Mouse (Mus musculus): ENCODE results near the gene Itgae. TPM values are rescaled to one million over a fixed set of nuclear protein-coding genes. Genes with fewer than 3 reads are reported as not detected.
A peak's percentile ranks its signal among the peaks of the same experiment; 100 is the strongest.

Gene Itgae
- polyA plus RNA-seq, 1 experiment from 2014 or later = 0.27 TPM

DNA sequence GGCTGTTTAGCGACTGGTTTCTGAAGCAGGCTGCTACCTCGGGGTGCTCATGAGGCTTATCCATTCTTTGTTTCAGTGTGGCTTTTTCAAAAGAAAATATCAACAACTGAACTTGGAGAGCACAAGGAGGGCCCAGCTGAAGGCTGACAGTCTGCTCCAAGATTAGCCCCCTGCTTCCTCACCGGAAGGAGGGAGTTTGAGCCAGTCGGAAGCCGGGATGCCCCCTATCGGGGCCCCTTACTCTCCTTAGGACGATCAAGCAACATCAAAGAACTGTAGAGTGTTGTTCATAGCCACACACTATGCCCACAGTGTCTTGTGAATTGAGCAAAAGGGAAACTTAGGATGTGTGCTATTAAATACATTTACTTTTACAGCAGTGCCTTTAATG is 56.6 kb downstream of the Itgae start:
- no peak for ATAC-seq (ENCODE audit: low FRiP score)
- Histone ChIP-seq H3K27ac (ENCODE audit: low read depth, low read length) (no peak overlapping the region), H3K9ac (ENCODE audit: low read length) (no peak overlapping the region), H3K27me3 (ENCODE audit: control insufficient read depth, insufficient read depth, low read length) (no peaks in the 10 kb centered on the region), H3K4me2 (no peak overlapping the region), H3K36me3 (ENCODE audit: control insufficient read depth, insufficient read depth, low read length) (no peaks in the 10 kb centered on the region), H3K4me1 (ENCODE audit: control insufficient read depth, insufficient read depth, low read length) (no peaks in the 10 kb centered on the region), H3K4me3 (ENCODE audit: low read depth, low read length) (no peak overlapping the region), H3K9me3 (ENCODE audit: control insufficient read depth, low read length) (no peaks in the 10 kb centered on the region)
- WGBS = 61% methylated on average over 7 of the region's 7 CpGs
- no peak for DNase-seq (ENCODE audit: low spot score, missing footprints)

DNA sequence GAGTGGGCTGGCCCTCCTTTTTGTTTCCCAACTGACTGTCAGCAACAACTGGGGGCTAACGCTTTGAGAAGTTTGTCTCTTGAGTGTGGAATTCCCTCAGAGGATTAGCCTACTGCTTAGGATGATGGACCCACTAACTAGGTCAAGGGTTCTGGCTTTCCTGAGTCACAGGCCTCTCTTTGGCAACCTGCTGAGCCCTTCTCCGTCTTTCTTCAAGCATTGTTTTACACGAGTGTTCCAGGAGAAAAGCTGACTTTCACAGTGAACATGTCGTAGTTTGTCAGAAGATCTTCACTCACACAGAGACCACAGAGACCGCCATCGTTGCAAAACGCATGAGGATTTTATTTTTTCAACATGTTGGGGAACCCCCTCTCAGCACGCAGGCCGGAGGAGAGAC is 57.8 kb downstream of the Itgae start:
- DNase-seq (ENCODE audit: low spot score, missing footprints) (no peak), ATAC-seq (ENCODE audit: low FRiP score) (no peak)
- Histone ChIP-seq H3K9ac (ENCODE audit: low read length) (no peak overlapping the region), H3K27ac (ENCODE audit: low read depth, low read length) (no peak overlapping the region), H3K27me3 (ENCODE audit: control insufficient read depth, insufficient read depth, low read length) (no peaks in the 10 kb centered on the region), H3K4me2 (no peak overlapping the region), H3K4me1 (ENCODE audit: control insufficient read depth, insufficient read depth, low read length) (no peaks in the 10 kb centered on the region), H3K36me3 (ENCODE audit: control insufficient read depth, insufficient read depth, low read length) (no peaks in the 10 kb centered on the region), H3K9me3 (ENCODE audit: control insufficient read depth, low read length) (no peaks in the 10 kb centered on the region), H3K4me3 (ENCODE audit: low read depth, low read length) (no peak overlapping the region)
- WGBS = 75% methylated on average over 9 of the region's 9 CpGs

DNA sequence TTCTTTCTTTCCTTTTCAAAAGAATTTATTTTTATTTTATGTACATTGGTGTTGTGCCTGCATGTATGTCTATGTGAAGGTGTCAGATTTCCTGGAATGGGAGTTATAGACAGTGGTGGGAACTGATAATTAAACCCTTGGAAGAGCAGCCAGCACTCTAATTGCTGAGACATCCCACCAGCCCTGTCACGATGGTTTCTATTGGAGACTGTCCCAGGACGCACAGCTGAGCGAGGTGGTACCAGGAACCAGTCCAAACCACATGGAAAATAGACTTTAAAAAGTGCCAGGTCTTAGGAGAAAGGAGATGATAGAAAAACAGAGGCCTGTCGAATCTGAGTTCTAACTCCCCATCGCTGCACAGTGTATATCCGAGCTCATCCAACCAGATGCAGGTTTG is 64.7 kb downstream of the Itgae start:
- H3K36me3 ChIP-seq (ENCODE audit: control insufficient read depth, insufficient read depth, low read length) = no peaks in the 10 kb centered on the region
- 81% methylated on average over 6 of the region's 6 CpGs for WGBS
- H3K4me2 ChIP-seq = no peak overlapping the region
- 0 out of 2 replicates have a peak, but pooled peaks cover under 1% of the 10 kb centered on the region for H3K4me1 ChIP-seq (ENCODE audit: control insufficient read depth, insufficient read depth, low read length)
- DNase-seq (ENCODE audit: low spot score, missing footprints) (no peak), ATAC-seq (ENCODE audit: low FRiP score) (no peak)
- no peaks in the 10 kb centered on the region for H3K9me3 ChIP-seq (ENCODE audit: control insufficient read depth, low read length)
- H3K27me3 ChIP-seq (ENCODE audit: control insufficient read depth, insufficient read depth, low read length) = peaks cover 8% of the 10 kb centered on the region
- H3K9ac ChIP-seq (ENCODE audit: low read length) = no peak overlapping the region
- no peak overlapping the region for H3K27ac ChIP-seq (ENCODE audit: low read depth, low read length)
- H3K4me3 ChIP-seq (ENCODE audit: low read depth, low read length) = no peak overlapping the region

DNA sequence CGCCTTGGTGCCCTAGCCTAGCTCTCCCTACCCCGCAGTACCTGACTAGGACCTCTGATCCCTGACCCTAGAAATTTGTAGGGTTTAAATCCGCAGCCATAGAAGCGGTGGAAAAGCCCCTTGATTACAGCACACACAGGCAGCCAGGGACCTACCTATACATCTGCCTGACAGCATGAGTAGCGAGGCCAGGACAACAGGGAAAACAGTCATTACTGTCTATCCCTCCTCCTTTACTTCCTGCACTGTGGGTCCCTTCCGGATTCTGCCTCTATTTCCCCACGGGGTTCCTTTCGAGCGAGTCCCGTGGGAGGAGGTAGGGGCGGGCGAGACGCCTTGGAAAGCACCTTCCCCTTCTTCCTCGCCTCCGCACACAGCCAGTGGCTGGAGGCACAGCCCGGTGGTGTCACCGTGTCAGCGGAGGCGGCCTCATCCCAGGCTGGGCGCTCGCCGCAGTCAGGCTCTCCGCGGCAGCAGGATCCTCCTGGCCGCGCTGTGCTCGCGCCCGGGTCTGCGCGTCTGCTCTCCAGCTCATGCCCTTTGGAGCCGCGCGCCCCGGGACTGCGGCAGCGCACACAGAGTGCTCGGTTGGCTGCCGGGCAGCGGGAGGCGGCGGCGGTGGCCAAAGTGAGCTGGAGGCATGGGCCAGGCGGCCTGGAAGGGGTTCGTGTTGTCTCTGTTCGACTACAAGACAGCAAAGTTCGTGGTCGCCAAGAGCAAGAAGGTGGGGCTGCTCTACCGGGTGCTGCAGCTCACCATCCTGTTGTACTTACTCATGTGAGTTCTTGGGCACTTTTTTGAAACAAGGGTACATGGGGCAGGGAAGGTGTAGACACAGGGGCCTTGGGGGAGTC is 69.8 kb downstream of the Itgae start, which contains the start of gene P2rx5:
Gene P2rx5 (plus strand): TSS at position 465 of the 854 bp plus-strand sequence.
- Histone ChIP-seq H3K4me2 (peak within 1 kb of the TSS; percentile 68), H3K4me3 (ENCODE audit: low read depth, low read length) (peak within 1 kb of the TSS; percentile 32), H3K4me1 (ENCODE audit: control insufficient read depth, insufficient read depth, low read length) (peaks cover 5% of the 10 kb centered on the region), H3K9me3 (ENCODE audit: control insufficient read depth, low read length) (no peaks in the 10 kb centered on the region), H3K36me3 (ENCODE audit: control insufficient read depth, insufficient read depth, low read length) (no peaks in the 10 kb centered on the region), H3K27me3 (ENCODE audit: control insufficient read depth, insufficient read depth, low read length) (peaks cover 18% of the 10 kb centered on the region), H3K9ac (ENCODE audit: low read length) (peak within 1 kb of the TSS; percentile 54), H3K27ac (ENCODE audit: low read depth, low read length) (no peak within 1 kb of the TSS)
- ATAC-seq (ENCODE audit: low FRiP score) (peak; percentile 64), DNase-seq (ENCODE audit: low spot score, missing footprints) (peak; percentile 87)
- WGBS = 4% methylated on average over 49 of the region's 49 CpGs

DNA sequence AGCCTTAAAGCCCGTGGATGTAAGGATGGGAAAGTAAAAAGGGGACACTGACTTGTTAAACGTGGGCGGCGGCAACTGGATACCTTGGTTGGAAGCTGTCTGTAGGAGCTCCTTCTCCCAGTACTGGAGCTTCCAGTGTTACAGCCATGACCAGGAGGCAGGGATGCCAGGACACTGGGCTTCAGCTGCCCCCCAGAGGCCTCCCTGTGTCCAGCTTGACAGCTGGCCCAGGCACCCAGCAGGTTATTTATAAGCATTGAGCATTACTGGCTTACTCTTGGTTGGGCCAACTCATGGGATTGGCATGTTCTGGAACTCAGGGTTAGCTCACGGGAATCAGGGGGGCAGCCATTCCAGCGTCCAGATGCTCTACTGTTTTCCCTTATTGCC is 70.4 kb downstream of the Itgae start:
- peak; percentile 81 for DNase-seq (ENCODE audit: low spot score, missing footprints)
- peak overlapping the region; percentile 32 for H3K4me3 ChIP-seq (ENCODE audit: low read depth, low read length)
- H3K36me3 ChIP-seq (ENCODE audit: control insufficient read depth, insufficient read depth, low read length) = no peaks in the 10 kb centered on the region
- H3K9me3 ChIP-seq (ENCODE audit: control insufficient read depth, low read length) = no peaks in the 10 kb centered on the region
- 24% methylated on average over 6 of the region's 6 CpGs for whole genome bisulfite sequencing
- H3K27ac ChIP-seq (ENCODE audit: low read depth, low read length) = no peak overlapping the region
- ATAC-seq (ENCODE audit: low FRiP score) = no peak
- peaks cover 18% of the 10 kb centered on the region for H3K27me3 ChIP-seq (ENCODE audit: control insufficient read depth, insufficient read depth, low read length)
- peaks cover 5% of the 10 kb centered on the region for H3K4me1 ChIP-seq (ENCODE audit: control insufficient read depth, insufficient read depth, low read length)
- peak overlapping the region; percentile 68 for H3K4me2 ChIP-seq
- H3K9ac ChIP-seq (ENCODE audit: low read length) = no peak overlapping the region; the same call in 1 of the 2 replicates

DNA sequence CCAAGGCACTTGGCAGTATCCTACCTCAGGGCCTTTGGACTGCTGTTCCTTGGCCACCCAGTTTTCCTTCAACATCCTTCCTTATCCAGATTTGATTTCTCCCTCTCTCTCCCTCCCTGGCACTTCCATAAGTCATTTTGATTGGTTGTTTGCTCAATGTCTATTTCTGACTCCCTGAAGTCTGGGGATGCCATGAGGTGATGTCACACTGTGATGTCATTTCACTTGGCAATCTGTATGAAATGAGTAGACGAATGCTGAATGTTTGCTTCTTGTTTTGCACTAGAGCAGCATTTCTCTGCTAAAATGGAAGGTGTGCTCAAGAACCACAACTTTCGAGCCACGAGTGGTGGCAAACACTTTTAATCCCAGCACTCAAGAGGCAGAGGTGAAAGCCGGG is 71.2 kb downstream of the Itgae start:
- H3K27me3 ChIP-seq (ENCODE audit: control insufficient read depth, insufficient read depth, low read length) = peaks cover 18% of the 10 kb centered on the region
- DNase-seq (ENCODE audit: low spot score, missing footprints) = no peak
- no peak overlapping the region for H3K4me3 ChIP-seq (ENCODE audit: low read depth, low read length)
- 86% methylated on average over 4 of the region's 4 CpGs for WGBS
- peaks cover 5% of the 10 kb centered on the region for H3K4me1 ChIP-seq (ENCODE audit: control insufficient read depth, insufficient read depth, low read length)
- no peaks in the 10 kb centered on the region for H3K36me3 ChIP-seq (ENCODE audit: control insufficient read depth, insufficient read depth, low read length)
- no peak overlapping the region for H3K27ac ChIP-seq (ENCODE audit: low read depth, low read length)
- ATAC-seq (ENCODE audit: low FRiP score) = no peak
- no peaks in the 10 kb centered on the region for H3K9me3 ChIP-seq (ENCODE audit: control insufficient read depth, low read length)
- no peak overlapping the region for H3K4me2 ChIP-seq
- H3K9ac ChIP-seq (ENCODE audit: low read length) = no peak overlapping the region

DNA sequence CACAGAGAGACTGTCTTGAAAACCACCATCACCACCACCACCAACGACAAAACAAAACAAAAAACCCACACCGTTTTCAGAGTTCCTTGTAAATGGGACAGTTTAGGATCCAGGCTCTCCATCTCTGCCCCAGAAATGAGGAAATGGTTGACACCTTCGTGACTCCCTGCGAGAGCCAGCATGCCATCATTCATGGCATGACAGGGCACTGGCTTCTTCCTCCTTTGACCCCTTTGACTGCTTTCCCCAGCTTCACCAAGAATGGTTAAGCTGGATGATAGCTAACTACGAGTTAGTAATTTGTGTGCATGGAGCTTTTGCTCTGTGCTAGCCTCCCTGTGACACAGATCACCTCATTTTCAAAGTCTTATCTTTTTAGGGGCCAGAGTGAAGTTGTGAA is 71.9 kb downstream of the Itgae start:
- ATAC-seq (ENCODE audit: low FRiP score) (no peak), DNase-seq (ENCODE audit: low spot score, missing footprints) (no peak)
- Histone ChIP-seq H3K4me1 (ENCODE audit: control insufficient read depth, insufficient read depth, low read length) (peaks cover 5% of the 10 kb centered on the region), H3K27ac (ENCODE audit: low read depth, low read length) (no peak overlapping the region), H3K4me3 (ENCODE audit: low read depth, low read length) (no peak overlapping the region), H3K4me2 (no peak overlapping the region), H3K9ac (ENCODE audit: low read length) (no peak overlapping the region), H3K27me3 (ENCODE audit: control insufficient read depth, insufficient read depth, low read length) (peaks cover 18% of the 10 kb centered on the region), H3K9me3 (ENCODE audit: control insufficient read depth, low read length) (no peaks in the 10 kb centered on the region), H3K36me3 (ENCODE audit: control insufficient read depth, insufficient read depth, low read length) (no peaks in the 10 kb centered on the region)
- WGBS = 85% methylated on average over 5 of the region's 5 CpGs

DNA sequence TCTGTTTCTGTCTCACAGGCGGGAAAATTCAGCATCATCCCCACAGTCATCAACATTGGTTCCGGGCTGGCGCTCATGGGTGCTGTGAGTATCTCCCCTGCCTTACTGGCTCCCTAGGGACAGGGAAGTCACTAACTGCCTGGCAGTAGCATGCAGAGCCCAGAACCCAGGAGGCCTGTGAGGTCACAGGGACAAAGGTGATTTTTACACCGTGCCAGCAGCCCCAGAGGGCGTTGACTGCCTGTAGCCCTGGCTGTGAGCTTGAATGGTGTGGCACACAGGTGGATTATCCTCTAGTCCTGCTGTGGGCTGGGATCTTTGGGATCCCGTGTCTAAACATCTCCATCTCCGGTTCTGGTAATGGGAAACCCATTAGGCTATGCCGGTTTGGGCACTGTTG is 77.7 kb downstream of the Itgae start:
- Histone ChIP-seq H3K9me3 (ENCODE audit: control insufficient read depth, low read length) (no peaks in the 10 kb centered on the region), H3K4me1 (ENCODE audit: control insufficient read depth, insufficient read depth, low read length) (no peaks in the 10 kb centered on the region), H3K4me3 (ENCODE audit: low read depth, low read length) (no peak overlapping the region), H3K4me2 (no peak overlapping the region), H3K36me3 (ENCODE audit: control insufficient read depth, insufficient read depth, low read length) (no peaks in the 10 kb centered on the region), H3K27me3 (ENCODE audit: control insufficient read depth, insufficient read depth, low read length) (no peaks in the 10 kb centered on the region), H3K9ac (ENCODE audit: low read length) (no peak overlapping the region), H3K27ac (ENCODE audit: low read depth, low read length) (no peak overlapping the region)
- no peak for DNase-seq (ENCODE audit: low spot score, missing footprints)
- ATAC-seq (ENCODE audit: low FRiP score) = no peak
- WGBS = 81% methylated on average over 8 of the region's 8 CpGs

DNA sequence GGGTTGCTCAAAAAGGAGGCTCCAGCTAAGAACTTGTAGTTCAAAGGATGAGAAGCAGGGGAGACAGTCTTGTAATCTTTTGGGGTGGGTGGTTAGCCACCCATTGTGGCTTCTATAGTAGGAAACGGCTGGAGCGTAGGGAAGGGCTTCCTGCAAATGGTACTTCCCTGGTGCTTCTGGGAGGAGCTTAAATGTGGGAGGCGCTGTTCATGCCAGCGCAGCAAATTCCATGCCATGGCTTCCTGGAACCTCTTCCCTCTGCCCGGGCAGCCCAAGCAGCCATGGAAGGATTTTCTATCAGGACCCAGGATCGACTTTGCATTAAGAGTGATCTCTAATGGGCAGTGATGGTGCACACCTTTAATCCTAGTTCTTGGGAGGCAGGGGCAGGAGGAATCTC is 78.2 kb downstream of the Itgae start:
- H3K9me3 ChIP-seq (ENCODE audit: control insufficient read depth, low read length) = no peaks in the 10 kb centered on the region
- no peak overlapping the region for H3K9ac ChIP-seq (ENCODE audit: low read length)
- WGBS = 73% methylated on average over 6 of the region's 6 CpGs
- H3K27me3 ChIP-seq (ENCODE audit: control insufficient read depth, insufficient read depth, low read length) = no peaks in the 10 kb centered on the region
- no peaks in the 10 kb centered on the region for H3K4me1 ChIP-seq (ENCODE audit: control insufficient read depth, insufficient read depth, low read length)
- H3K4me3 ChIP-seq (ENCODE audit: low read depth, low read length) = no peak overlapping the region
- H3K4me2 ChIP-seq = no peak overlapping the region
- ATAC-seq (ENCODE audit: low FRiP score) = no peak
- no peaks in the 10 kb centered on the region for H3K36me3 ChIP-seq (ENCODE audit: control insufficient read depth, insufficient read depth, low read length)
- no peak for DNase-seq (ENCODE audit: low spot score, missing footprints)
- no peak overlapping the region for H3K27ac ChIP-seq (ENCODE audit: low read depth, low read length)

All from midbrain, embryonic 11.5 days (tissue).